Mouse (Mus musculus) testis, postnatal 10 days (tissue): ENCODE results near the gene Scml2.
"Not testable (repeated sequence)": the region's sequence is repeated elsewhere in the genome, so short reads cannot be mapped to it uniquely, and the experiment has no call there.

ENCODE experiments used
- DNase-seq: peaks from one replicate; pipeline ENCODE4 v3.0.0; 2021; ENCODE audit warnings: low spot score

The Scml2 gene

GRCm38 (mm10) chrX:161116893-161117292 lies at the start of gene Scml2:
Gene Scml2, plus strand, starts transcription at chrX:161117193.
- DNase-seq: not testable (repeated sequence)

- not testable (repeated sequence) for DNase-seq
These were observed 41.4 kb upstream of the Scml2 start for GRCm38 (mm10) chrX:161075576-161075975.

GRCm38 (mm10) chrX:161162314-161163068 lies 45.5 kb downstream of the Scml2 start:
- peak; percentile 59 for DNase-seq

- no peak for DNase-seq
These were observed 46.0 kb downstream of the Scml2 start for GRCm38 (mm10) chrX:161163069-161163416.

- DNase-seq: not testable (repeated sequence)
These were observed 170.2 kb downstream of the Scml2 start, which contains the start of gene Gm15262 for GRCm38 (mm10) chrX:161287156-161287555. Gene Gm15262, plus strand, starts transcription at chrX:161287456.
